Mouse (Mus musculus): Measurements from ENCODE around the gene Dyrk4. TPM values are rescaled to one million over a fixed set of nuclear protein-coding genes. Genes with fewer than 3 reads are reported as not detected.

Gene Dyrk4
- polyA plus RNA-seq, 1 experiment from 2014 or later = 0.12 TPM

DNA sequence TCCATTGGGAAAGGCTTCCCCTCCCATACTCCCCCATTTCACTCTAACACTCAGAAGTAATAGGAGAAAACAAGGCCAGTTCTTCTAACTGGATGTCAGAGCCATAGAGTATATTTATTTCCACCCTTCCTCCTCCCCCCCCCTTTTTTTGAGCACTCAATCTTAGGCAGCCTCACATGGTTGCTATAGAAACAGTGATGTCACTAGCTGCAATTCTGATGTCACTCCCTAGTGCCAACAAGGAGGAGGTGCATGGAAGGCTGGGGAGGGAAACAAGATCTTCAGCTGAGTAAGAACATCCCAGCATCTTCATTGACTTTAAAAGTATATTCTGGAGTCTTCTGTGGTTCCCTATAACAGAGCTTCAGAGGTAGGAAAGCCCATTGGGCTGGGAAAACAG is 68.8 kb downstream of the Dyrk4 start, which contains the start of gene Akap3:
Gene Akap3 (plus strand): TSS at position 218 of the 400 bp plus-strand sequence.
- Histone ChIP-seq H3K4me1 (ENCODE audit: control insufficient read depth, insufficient read depth, low read length) (peaks cover 4% of the 10 kb centered on the region), H3K27ac (ENCODE audit: low read depth, low read length) (no peak within 1 kb of the TSS), H3K4me2 (ENCODE audit: low read depth) (no peak within 1 kb of the TSS), H3K4me3 (ENCODE audit: low read depth, low read length) (no peak within 1 kb of the TSS), H3K9me3 (ENCODE audit: control insufficient read depth, low read length) (no peaks in the 10 kb centered on the region), H3K27me3 (ENCODE audit: control insufficient read depth, insufficient read depth, low read length) (no peaks in the 10 kb centered on the region), H3K36me3 (ENCODE audit: control insufficient read depth, insufficient read depth, low read length) (no peaks in the 10 kb centered on the region), H3K9ac (ENCODE audit: low read length) (no peak within 1 kb of the TSS)
- no peak for DNase-seq (ENCODE audit: low spot score)
- no peak for ATAC-seq (ENCODE audit: insufficient read depth, low FRiP score, low TSS enrichment)

DNA sequence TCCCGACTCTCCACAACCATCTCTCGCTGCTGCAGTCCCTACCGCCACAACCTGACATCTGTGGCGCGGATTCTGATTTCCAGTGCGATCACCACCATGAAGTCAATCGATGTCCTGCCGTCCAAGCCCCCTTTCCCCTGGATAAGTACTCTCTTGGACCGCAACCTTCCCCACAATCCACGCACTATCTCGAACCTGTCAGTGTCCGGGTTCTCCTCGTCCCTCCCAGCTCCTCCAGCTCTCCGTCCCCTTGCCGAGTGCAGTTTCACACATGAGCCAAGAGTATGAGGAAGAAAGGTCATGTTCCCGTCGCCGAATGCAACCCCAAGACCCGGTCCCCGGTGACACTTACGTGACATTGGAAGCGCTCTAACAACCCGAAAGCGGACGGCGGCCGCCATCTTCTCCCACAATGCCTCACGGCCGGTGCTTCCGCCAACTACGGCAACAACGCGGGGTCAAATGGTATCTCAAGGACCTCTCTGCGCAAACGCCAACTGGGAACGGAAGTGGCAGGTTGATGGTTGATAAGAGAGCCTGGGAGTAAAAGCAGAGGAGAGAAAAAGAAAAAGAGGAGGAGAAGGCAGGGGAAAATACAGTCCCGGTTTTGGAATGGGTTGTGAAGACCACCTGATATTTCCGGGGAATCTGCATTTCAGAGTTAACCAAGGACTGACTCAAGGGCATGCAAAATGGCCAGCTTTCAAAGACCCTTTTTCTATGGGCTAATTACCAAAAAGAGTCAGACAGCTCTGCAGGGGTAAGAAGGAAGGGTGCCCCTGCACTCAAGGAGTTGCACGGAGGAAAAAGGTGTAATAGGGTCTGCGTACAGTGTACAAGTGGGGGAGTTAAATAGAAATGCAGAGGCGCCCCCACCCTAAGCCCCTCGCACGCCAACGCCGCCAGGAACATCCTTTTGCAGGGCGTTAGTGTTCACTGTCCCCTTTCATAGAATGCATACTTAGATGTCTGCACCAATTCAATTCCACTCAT is 72.6 kb downstream of the Dyrk4 start, which contains the start of gene Ndufa9:
Gene Ndufa9 (minus strand): TSS at position 425 of the 993 bp plus-strand sequence.
- peak; percentile 86 for ATAC-seq (ENCODE audit: insufficient read depth, low FRiP score, low TSS enrichment)

DNA sequence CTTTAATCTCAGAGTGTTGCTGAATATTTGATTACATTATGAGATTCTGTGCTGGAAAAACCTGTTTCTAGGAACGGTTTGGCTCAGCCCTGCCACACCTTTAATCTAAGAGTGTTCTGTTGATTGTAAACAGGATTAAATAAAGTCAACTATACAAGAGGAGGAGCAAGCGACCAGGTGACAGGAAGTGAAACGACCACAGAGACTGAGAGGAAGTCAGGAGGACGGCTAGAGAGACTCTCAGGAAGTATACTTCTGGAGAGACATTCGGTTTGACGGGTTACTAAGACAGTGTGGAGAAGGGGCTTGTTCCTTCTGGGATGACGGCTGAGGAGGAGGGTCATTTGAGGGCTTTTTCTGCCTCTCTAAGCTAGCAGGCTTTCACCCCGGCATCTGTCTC is 85.0 kb downstream of the Dyrk4 start:
- no peak overlapping the region for H3K27ac ChIP-seq (ENCODE audit: low read depth, low read length)
- H3K4me2 ChIP-seq (ENCODE audit: low read depth) = no peak overlapping the region
- H3K4me1 ChIP-seq (ENCODE audit: control insufficient read depth, insufficient read depth, low read length) = no peaks in the 10 kb centered on the region
- no peak overlapping the region for H3K9ac ChIP-seq (ENCODE audit: low read length)
- DNase-seq (ENCODE audit: low spot score) (no peak), ATAC-seq (ENCODE audit: insufficient read depth, low FRiP score, low TSS enrichment) (no peak)
- H3K4me3 ChIP-seq (ENCODE audit: low read depth, low read length) = no peak overlapping the region
- peaks cover 4% of the 10 kb centered on the region for H3K36me3 ChIP-seq (ENCODE audit: control insufficient read depth, insufficient read depth, low read length)
- 89% methylated on average over 8 of the region's 8 CpGs for WGBS
- no peaks in the 10 kb centered on the region for H3K9me3 ChIP-seq (ENCODE audit: control insufficient read depth, low read length)
- H3K27me3 ChIP-seq (ENCODE audit: control insufficient read depth, insufficient read depth, low read length) = no peaks in the 10 kb centered on the region

More for the DNA sequence above, 72.6 kb downstream of the Dyrk4 start, which contains the start of gene Ndufa9:
- Histone ChIP-seq H3K36me3 (ENCODE audit: control insufficient read depth, insufficient read depth, low read length) (no peaks in the 10 kb centered on the region; the same call in 1 of the 2 replicates), H3K4me2 (ENCODE audit: low read depth) (peak within 1 kb of the TSS; percentile 85), H3K4me1 (ENCODE audit: control insufficient read depth, insufficient read depth, low read length) (peaks cover 5% of the 10 kb centered on the region), H3K27ac (ENCODE audit: low read depth, low read length) (0 out of 2 replicates have a peak within 1 kb of the TSS, but pooled peaks have one; percentile 42), H3K9ac (ENCODE audit: low read length) (peak within 1 kb of the TSS; percentile 87), H3K9me3 (ENCODE audit: control insufficient read depth, low read length) (no peaks in the 10 kb centered on the region), H3K27me3 (ENCODE audit: control insufficient read depth, insufficient read depth, low read length) (no peaks in the 10 kb centered on the region), H3K4me3 (ENCODE audit: low read depth, low read length) (peak within 1 kb of the TSS; percentile 90)
- 5% methylated on average over 46 of the region's 46 CpGs for WGBS
- peak; percentile 93 for DNase-seq (ENCODE audit: low spot score)

Other genes with a start within 250 kb of the Dyrk4 start
- 7.7 and 10.5 TPM in 2 replicates for gene Kcna6, start 181.2 kb downstream of the Dyrk4 start, polyA plus RNA-seq (2014; fragmentation: Nextera tagmentation; extraction: Ambion mirVana)
- 194 and 195 TPM in 2 replicates for gene Ndufa9, start 72.7 kb downstream of the Dyrk4 start, polyA plus RNA-seq (2014; fragmentation: Nextera tagmentation; extraction: Ambion mirVana)
- 0.26 TPM in 1 of 2 replicates, not detected in the other for gene Akap3, start 68.7 kb downstream of the Dyrk4 start, polyA plus RNA-seq (2014; fragmentation: Nextera tagmentation; extraction: Ambion mirVana)
- gene Rad51ap1, start 17.7 kb upstream of the Dyrk4 start, polyA plus RNA-seq (2014; fragmentation: Nextera tagmentation; extraction: Ambion mirVana) = 73.2 and 75.4 TPM in 2 replicates
- gene D6Wsu163e, start 18.1 kb upstream of the Dyrk4 start, polyA plus RNA-seq (2014; fragmentation: Nextera tagmentation; extraction: Ambion mirVana) = 21.2 and 24.2 TPM in 2 replicates
- 1.1 and 1.2 TPM in 2 replicates for gene Fgf6, start 93.7 kb upstream of the Dyrk4 start, polyA plus RNA-seq (2014; fragmentation: Nextera tagmentation; extraction: Ambion mirVana)
- gene Fgf23, start 151.1 kb upstream of the Dyrk4 start, polyA plus RNA-seq (2014; fragmentation: Nextera tagmentation; extraction: Ambion mirVana) = not detected in 2 replicates
- gene Tigar, start 187.7 kb upstream of the Dyrk4 start, polyA plus RNA-seq (2014; fragmentation: Nextera tagmentation; extraction: Ambion mirVana) = 7.3 and 7.8 TPM in 2 replicates
- 934 and 952 TPM in 2 replicates for gene Ccnd2, start 230.4 kb upstream of the Dyrk4 start, polyA plus RNA-seq (2014; fragmentation: Nextera tagmentation; extraction: Ambion mirVana)

Data from neural tube, embryonic 11.5 days (tissue).